In genomic region chr6:42372421-42372815, GRCm38 (mm10) we compare ENCODE assay signal across 9 mouse cellular contexts. TPM values are rescaled to one million over a fixed set of nuclear protein-coding genes. Genes with fewer than 3 reads are reported as not detected.
DNase-seq lines count a peak whose midpoint lies in the region; ATAC-seq lines count a peak whose summit lies in the region.
"Had no signal": no experiment of that assay in that cellular context is flagged by ENCODE, and none has a peak within 500 bp of the region (broad histone marks: within the 10 kb centered on the region; RNA-seq: fewer than 3 reads in every experiment).

No protein-coding gene starts in this region.

- intact Hi-C loops in heart, postnatal 14 days (cut with DNase I) = loop anchor here (5.0 kb wide), 1 partner anchor 105 kb away; no protein-coding TSS in a partner anchor

- H3K36me3 ChIP-seq in heart, embryonic 16.5 days (ENCODE audit: control insufficient read depth, insufficient read depth) = no peaks in the 10 kb centered on the region
- no peaks in the 10 kb centered on the region for H3K36me3 ChIP-seq in embryonic facial prominence, embryonic 10.5 days (replicated peaks)
- no peaks in the 10 kb centered on the region for H3K36me3 ChIP-seq in hindbrain, embryonic 15.5 days
- H3K36me3 ChIP-seq in midbrain, embryonic 12.5 days = no peaks in the 10 kb centered on the region

- H3K27me3 ChIP-seq in heart, embryonic 16.5 days (ENCODE audit: control insufficient read depth, insufficient read depth, low read length) = no peaks in the 10 kb centered on the region
- H3K27me3 ChIP-seq in embryonic facial prominence, embryonic 10.5 days (replicated peaks; ENCODE audit: low read depth, poor library complexity, severe bottlenecking) = peaks cover 30% of the 10 kb centered on the region
- H3K27me3 ChIP-seq in hindbrain, embryonic 15.5 days = no peaks in the 10 kb centered on the region
- peaks cover 53% of the 10 kb centered on the region for H3K27me3 ChIP-seq in midbrain, embryonic 12.5 days

- H3K4me1 ChIP-seq in heart, embryonic 16.5 days (ENCODE audit: control insufficient read depth, insufficient read depth, low read length) = peaks cover 43% of the 10 kb centered on the region
- peaks cover 39% of the 10 kb centered on the region for H3K4me1 ChIP-seq in embryonic facial prominence, embryonic 10.5 days
- peaks cover 15% of the 10 kb centered on the region for H3K4me1 ChIP-seq in hindbrain, embryonic 15.5 days (replicated peaks)
- H3K4me1 ChIP-seq in midbrain, embryonic 12.5 days = peaks cover 21% of the 10 kb centered on the region

- H3K9me3 ChIP-seq in heart, embryonic 16.5 days (replicated peaks; ENCODE audit: control insufficient read depth, low read length) = no peaks in the 10 kb centered on the region
- no peaks in the 10 kb centered on the region for H3K9me3 ChIP-seq in embryonic facial prominence, embryonic 10.5 days
- H3K9me3 ChIP-seq in hindbrain, embryonic 15.5 days = no peaks in the 10 kb centered on the region
- H3K9me3 ChIP-seq in midbrain, embryonic 12.5 days = no peaks in the 10 kb centered on the region

- H3K9ac ChIP-seq in heart, embryonic 16.5 days (ENCODE audit: low read length) = peak overlapping the region; percentile 76
- no peak overlapping the region for H3K9ac ChIP-seq in hindbrain, embryonic 15.5 days
- no peak overlapping the region for H3K9ac ChIP-seq in midbrain, embryonic 12.5 days (replicated peaks)

- H3K27ac ChIP-seq in heart, embryonic 16.5 days (ENCODE audit: low read length) = peak overlapping the region; percentile 27
- no peak overlapping the region; the same call in 1 of the 2 replicates for H3K27ac ChIP-seq in embryonic facial prominence, embryonic 10.5 days (replicated peaks)
- no peak overlapping the region for H3K27ac ChIP-seq in hindbrain, embryonic 15.5 days (replicated peaks)
- no peak overlapping the region for H3K27ac ChIP-seq in midbrain, embryonic 12.5 days (replicated peaks)

- DNase-seq in heart, postnatal 14 days = no peak
- DNase-seq in embryonic facial prominence, embryonic 10.5 days (ENCODE audit: low spot score) = no peak
- no peak for DNase-seq in spleen, adult 18-20 months
- DNase-seq in thymus, postnatal 10 days (ENCODE audit: low spot score in 2 of 2) = no peak
- DNase-seq: cerebellum, adult 11 months had no signal

- no peak for ATAC-seq in heart, embryonic 16.5 days (replicated peaks; ENCODE audit: extremely low read depth, insufficient read depth, low FRiP score)
- ATAC-seq in hindbrain, embryonic 15.5 days (ENCODE audit: low FRiP score, low read depth) = peak; percentile 29; the same call in 1 of the 2 replicates
- peak; percentile 51 for ATAC-seq in midbrain, embryonic 12.5 days (ENCODE audit: low FRiP score, low read depth)
- no peak for ATAC-seq in megakaryocyte progenitor cell, adult 5-6 weeks (replicated peaks; ENCODE audit: poor library complexity)

- H3K4me3 ChIP-seq in heart, embryonic 16.5 days (ENCODE audit: low read length) = peak overlapping the region; percentile 66
- peak overlapping the region; percentile 71 for H3K4me3 ChIP-seq in embryonic facial prominence, embryonic 10.5 days
- peak overlapping the region; percentile 42; the same call in 1 of the 2 replicates for H3K4me3 ChIP-seq in hindbrain, embryonic 15.5 days
- H3K4me3 ChIP-seq in midbrain, embryonic 12.5 days = peak overlapping the region; percentile 52; the same call in 1 of the 2 replicates

- WGBS in heart, embryonic 16.5 days = 49% methylated on average over 9 of the region's 9 CpGs
- WGBS in embryonic facial prominence, embryonic 10.5 days = 11% methylated on average over 9 of the region's 9 CpGs
- WGBS in hindbrain, embryonic 15.5 days = 28% methylated on average over 9 of the region's 9 CpGs
- 16% methylated on average over 9 of the region's 9 CpGs for WGBS in midbrain, embryonic 12.5 days

- peak overlapping the region; percentile 96 for H3K4me2 ChIP-seq in heart, embryonic 16.5 days (ENCODE audit: low read depth, low read length)
- H3K4me2 ChIP-seq in hindbrain, embryonic 15.5 days = peak overlapping the region; percentile 97
- H3K4me2 ChIP-seq in midbrain, embryonic 12.5 days (replicated peaks) = peak overlapping the region; percentile 96

RNA-seq across cellular contexts. Expression of gene Epha1, which starts 0.7 kb away (rescaled TPM):
- 1.9 and 2.9 TPM in 2 replicates for polyA plus RNA-seq in heart, embryonic 16.5 days (2015; fragmentation: Nextera tagmentation; extraction: Ambion mirVana)
- under 1 TPM; 0.51 to 0.67 TPM for total RNA-seq in heart, postnatal 14 days (2021)
- polyA plus RNA-seq in embryonic facial prominence, embryonic 10.5 days (2016; fragmentation: Nextera tagmentation; extraction: Ambion mirVana) = 3.9 and 5.1 TPM in 2 replicates
- polyA plus RNA-seq in hindbrain, embryonic 15.5 days (2015; fragmentation: Nextera tagmentation; extraction: Ambion mirVana) = 0.29 and 0.56 TPM in 2 replicates
- 0.81 and 1.3 TPM in 2 replicates for polyA plus RNA-seq in midbrain, embryonic 12.5 days (2016; fragmentation: Nextera tagmentation; extraction: Ambion mirVana)
- 0.07 TPM in 1 of 2 replicates, not detected in the other for total RNA-seq in megakaryocyte progenitor cell, adult 5-6 weeks (2015)
- not detected in 2 replicates for total RNA-seq in megakaryocyte progenitor cell, adult 5-6 weeks (2017)

RNA-seq across cellular contexts. Expression of gene Zyx, which starts 23.0 kb away (rescaled TPM):
- 152 and 159 TPM in 2 replicates for polyA plus RNA-seq in heart, embryonic 16.5 days (2015; fragmentation: Nextera tagmentation; extraction: Ambion mirVana)
- 10 to 100 TPM; 78.9 to 88.6 TPM for total RNA-seq in heart, postnatal 14 days (2021)
- polyA plus RNA-seq in embryonic facial prominence, embryonic 10.5 days (2016; fragmentation: Nextera tagmentation; extraction: Ambion mirVana) = 93.8 and 96.9 TPM in 2 replicates
- polyA plus RNA-seq in hindbrain, embryonic 15.5 days (2015; fragmentation: Nextera tagmentation; extraction: Ambion mirVana) = 50.2 and 63.0 TPM in 2 replicates
- 66.7 and 71.5 TPM in 2 replicates for polyA plus RNA-seq in midbrain, embryonic 12.5 days (2016; fragmentation: Nextera tagmentation; extraction: Ambion mirVana)
- total RNA-seq in megakaryocyte progenitor cell, adult 5-6 weeks (2015) = 75.9 and 83.2 TPM in 2 replicates
- 18.1 and 22.2 TPM in 2 replicates for total RNA-seq in megakaryocyte progenitor cell, adult 5-6 weeks (2017)

RNA-seq across cellular contexts. Expression of gene Tas2r143, which starts 27.6 kb away (rescaled TPM):
- not detected in 2 replicates for polyA plus RNA-seq in heart, embryonic 16.5 days (2015; fragmentation: Nextera tagmentation; extraction: Ambion mirVana)
- total RNA-seq in heart, postnatal 14 days (2021) = not detected
- polyA plus RNA-seq in embryonic facial prominence, embryonic 10.5 days (2016; fragmentation: Nextera tagmentation; extraction: Ambion mirVana) = not detected in 2 replicates
- not detected in 2 replicates for polyA plus RNA-seq in hindbrain, embryonic 15.5 days (2015; fragmentation: Nextera tagmentation; extraction: Ambion mirVana)
- not detected in 2 replicates for polyA plus RNA-seq in midbrain, embryonic 12.5 days (2016; fragmentation: Nextera tagmentation; extraction: Ambion mirVana)
- not detected in 2 replicates for total RNA-seq in megakaryocyte progenitor cell, adult 5-6 weeks (2015)
- total RNA-seq in megakaryocyte progenitor cell, adult 5-6 weeks (2017) = 1.1 TPM in 1 of 2 replicates, not detected in the other

RNA-seq across cellular contexts. Expression of gene Tas2r135, which starts 32.8 kb away (rescaled TPM):
- not detected in 2 replicates for polyA plus RNA-seq in heart, embryonic 16.5 days (2015; fragmentation: Nextera tagmentation; extraction: Ambion mirVana)
- total RNA-seq in heart, postnatal 14 days (2021) = under 1 TPM in 1 of 2 experiments, not detected in 1; 0.39 TPM
- not detected in 2 replicates for polyA plus RNA-seq in embryonic facial prominence, embryonic 10.5 days (2016; fragmentation: Nextera tagmentation; extraction: Ambion mirVana)
- not detected in 2 replicates for polyA plus RNA-seq in hindbrain, embryonic 15.5 days (2015; fragmentation: Nextera tagmentation; extraction: Ambion mirVana)
- polyA plus RNA-seq in midbrain, embryonic 12.5 days (2016; fragmentation: Nextera tagmentation; extraction: Ambion mirVana) = not detected in 2 replicates
- total RNA-seq in megakaryocyte progenitor cell, adult 5-6 weeks (2015) = not detected in 2 replicates
- not detected in 2 replicates for total RNA-seq in megakaryocyte progenitor cell, adult 5-6 weeks (2017)

RNA-seq across cellular contexts. Expression of gene Fam131b, which starts 48.0 kb away (rescaled TPM):
- polyA plus RNA-seq in heart, embryonic 16.5 days (2015; fragmentation: Nextera tagmentation; extraction: Ambion mirVana) = 0.17 and 0.21 TPM in 2 replicates
- total RNA-seq in heart, postnatal 14 days (2021) = 1 to 10 TPM; 1.1 to 1.2 TPM
- polyA plus RNA-seq in embryonic facial prominence, embryonic 10.5 days (2016; fragmentation: Nextera tagmentation; extraction: Ambion mirVana) = 0.74 and 0.90 TPM in 2 replicates
- 6.5 and 7.5 TPM in 2 replicates for polyA plus RNA-seq in hindbrain, embryonic 15.5 days (2015; fragmentation: Nextera tagmentation; extraction: Ambion mirVana)
- polyA plus RNA-seq in midbrain, embryonic 12.5 days (2016; fragmentation: Nextera tagmentation; extraction: Ambion mirVana) = 4.2 and 4.9 TPM in 2 replicates
- not detected in 2 replicates for total RNA-seq in megakaryocyte progenitor cell, adult 5-6 weeks (2015)
- not detected in 2 replicates for total RNA-seq in megakaryocyte progenitor cell, adult 5-6 weeks (2017)

Comparison
In these comparisons a context has a peak if more than half of its experiments do, and no peak if none do; other contexts are left out.
1. ATAC-seq: peak in hindbrain, embryonic 15.5 days (single experiment) and midbrain, embryonic 12.5 days (single experiment); none in heart, embryonic 16.5 days (single experiment) and megakaryocyte progenitor cell, adult 5-6 weeks (single experiment).
2. Peak in every context shown above with its lines, with median percentiles within 50 percentile points of each other: H3K4me2 ChIP-seq and H3K4me3 ChIP-seq.